Mouse (Mus musculus) kidney, embryonic 14.5 days (tissue): ENCODE measurements around the gene Neto2. TPM values are rescaled to one million over a fixed set of nuclear protein-coding genes. Genes with fewer than 3 reads are reported as not detected.

Experiments
- ATAC-seq: fragments of 200-750 bp; cut with Nextera tagmentation; 2 replicates; pipeline ENCODE4 v1.8.0; 2017; ENCODE audit warnings: moderate number of reproducible peaks, mild to moderate bottlenecking, moderate TSS enrichment, moderate library complexity; ENCODE audit not compliant: low FRiP score, low TSS enrichment
- H3K27ac ChIP-seq: fragments of 300-500 bp; sonication (generic); 2 replicates; pipeline ENCODE4 v1.5.1; 2014; ENCODE audit warnings: low read depth, mild to moderate bottlenecking, low read length, moderate library complexity, mixed read lengths
- H3K27me3 ChIP-seq: fragments of 300-500 bp; sonication (generic); 2 replicates; pipeline ENCODE4 v1.6.1; 2014; ENCODE audit warnings: mild to moderate bottlenecking, low read length; ENCODE audit not compliant: control insufficient read depth, insufficient read depth
- H3K36me3 ChIP-seq: fragments of 300-500 bp; sonication (generic); 2 replicates; pipeline ENCODE4 v1.6.1; 2014; ENCODE audit warnings: low read length, mixed read lengths; ENCODE audit not compliant: control insufficient read depth, insufficient read depth
- H3K4me1 ChIP-seq: fragments of 300-500 bp; sonication (generic); 2 replicates; pipeline ENCODE4 v1.6.1; 2014; ENCODE audit warnings: low read length, mixed read lengths; ENCODE audit not compliant: control insufficient read depth, insufficient read depth
- H3K4me2 ChIP-seq: fragments of 300-500 bp; sonication (generic); replicated peaks from 2 replicates; pipeline ENCODE4 v1.6.1; 2014; ENCODE audit warnings: low read depth, mild to moderate bottlenecking, low read length
- H3K4me3 ChIP-seq: fragments of 300-500 bp; sonication (generic); 2 replicates; pipeline ENCODE4 v1.5.1; 2014; ENCODE audit warnings: mild to moderate bottlenecking, low read length
- H3K9ac ChIP-seq: fragments of 300-500 bp; sonication (generic); 2 replicates; pipeline ENCODE4 v1.6.1; 2014; ENCODE audit warnings: low read depth, mild to moderate bottlenecking, low read length, moderate library complexity
- H3K9me3 ChIP-seq: fragments of 300-500 bp; sonication (generic); 2 replicates; pipeline ENCODE4 v1.6.1; 2016; ENCODE audit warnings: low read length; ENCODE audit not compliant: control insufficient read depth
- WGBS: fragments of 180-500 bp; shearing (Covaris S2); extraction: QIAGEN DNeasy Blood & Tissue Kit; methylation state at CpG from one replicate; pipeline ENCODE4 v1.1.7; 2014; 5-methylcytosine and 5-hydroxymethylcytosine counted together
- polyA plus RNA-seq: library from polyadenylated mRNA; unstranded; fragments of >200 nt; fragmentation: Nextera tagmentation; extraction: Ambion mirVana; gene quantifications from 2 replicates; pipeline ENCODE4 v1.2.1, GENCODE M21; 2014

Gene Neto2
- polyA plus RNA-seq, 1 experiment from 2014 or later = 31.6 TPM

- Histone ChIP-seq H3K27ac (no peak overlapping the region), H3K9ac (no peak overlapping the region), H3K36me3 (no peaks in the 10 kb centered on the region), H3K4me3 (no peak overlapping the region), H3K9me3 (no peaks in the 10 kb centered on the region), H3K4me1 (no peaks in the 10 kb centered on the region), H3K27me3 (no peaks in the 10 kb centered on the region), H3K4me2 (no peak overlapping the region)
- no peak for ATAC-seq
These were observed 92.9 kb downstream of the Neto2 start for GRCm38 (mm10) chr8:85607804-85608203.

GRCm38 (mm10) chr8:85606974-85607373 is 93.8 kb downstream of the Neto2 start:
- no peaks in the 10 kb centered on the region for H3K27me3 ChIP-seq
- H3K4me1 ChIP-seq = no peaks in the 10 kb centered on the region
- WGBS = 77% methylated on average over 1 of the region's 1 CpGs
- H3K36me3 ChIP-seq = no peaks in the 10 kb centered on the region
- no peak overlapping the region for H3K9ac ChIP-seq
- H3K4me2 ChIP-seq = no peak overlapping the region
- ATAC-seq = no peak
- no peak overlapping the region for H3K27ac ChIP-seq
- H3K4me3 ChIP-seq = no peak overlapping the region
- H3K9me3 ChIP-seq = no peaks in the 10 kb centered on the region

- H3K9ac ChIP-seq = no peak overlapping the region
- no peaks in the 10 kb centered on the region for H3K36me3 ChIP-seq
- H3K9me3 ChIP-seq = no peaks in the 10 kb centered on the region
- no peak overlapping the region for H3K4me3 ChIP-seq
- no peaks in the 10 kb centered on the region for H3K4me1 ChIP-seq
- no peak overlapping the region for H3K27ac ChIP-seq
- H3K4me2 ChIP-seq = no peak overlapping the region
- WGBS = 89% methylated on average over 3 of the region's 3 CpGs
- ATAC-seq = no peak
- H3K27me3 ChIP-seq = no peaks in the 10 kb centered on the region
These were observed 94.2 kb downstream of the Neto2 start for GRCm38 (mm10) chr8:85606561-85606960.

- no peak overlapping the region for H3K4me3 ChIP-seq
- no peaks in the 10 kb centered on the region for H3K9me3 ChIP-seq
- no peak for ATAC-seq
- H3K27me3 ChIP-seq = no peaks in the 10 kb centered on the region
- H3K9ac ChIP-seq = no peak overlapping the region
- no peak overlapping the region for H3K27ac ChIP-seq
- H3K4me1 ChIP-seq = no peaks in the 10 kb centered on the region
- H3K36me3 ChIP-seq = no peaks in the 10 kb centered on the region
- no peak overlapping the region for H3K4me2 ChIP-seq
- 80% methylated on average over 4 of the region's 4 CpGs for WGBS
These were observed 96.5 kb downstream of the Neto2 start for GRCm38 (mm10) chr8:85604201-85604600.

GRCm38 (mm10) chr8:85603203-85603895 is 97.4 kb downstream of the Neto2 start:
- ATAC-seq = peak; percentile 62; the same call in 1 of the 2 replicates
- Histone ChIP-seq H3K9ac (no peak overlapping the region), H3K27ac (no peak overlapping the region), H3K9me3 (no peaks in the 10 kb centered on the region), H3K4me1 (no peaks in the 10 kb centered on the region), H3K36me3 (no peaks in the 10 kb centered on the region), H3K4me3 (no peak overlapping the region), H3K27me3 (no peaks in the 10 kb centered on the region), H3K4me2 (no peak overlapping the region)
- WGBS = 39% methylated on average over 8 of the region's 8 CpGs

GRCm38 (mm10) chr8:85602737-85603136 is 98.0 kb downstream of the Neto2 start:
- 72% methylated on average over 4 of the region's 4 CpGs for WGBS
- no peaks in the 10 kb centered on the region for H3K36me3 ChIP-seq
- no peaks in the 10 kb centered on the region for H3K27me3 ChIP-seq
- H3K9me3 ChIP-seq = no peaks in the 10 kb centered on the region
- no peak for ATAC-seq
- no peak overlapping the region for H3K9ac ChIP-seq
- no peak overlapping the region for H3K4me2 ChIP-seq
- no peaks in the 10 kb centered on the region for H3K4me1 ChIP-seq
- no peak overlapping the region for H3K27ac ChIP-seq
- H3K4me3 ChIP-seq = no peak overlapping the region

GRCm38 (mm10) chr8:85601741-85602140 is 99.0 kb downstream of the Neto2 start:
- Histone ChIP-seq H3K27ac (no peak overlapping the region), H3K9me3 (no peaks in the 10 kb centered on the region), H3K4me3 (no peak overlapping the region), H3K36me3 (no peaks in the 10 kb centered on the region), H3K27me3 (no peaks in the 10 kb centered on the region), H3K4me1 (no peaks in the 10 kb centered on the region), H3K9ac (no peak overlapping the region), H3K4me2 (no peak overlapping the region)
- WGBS = 58% methylated on average over 8 of the region's 8 CpGs
- ATAC-seq = no peak

GRCm38 (mm10) chr8:85597413-85598191 is 103.1 kb downstream of the Neto2 start:
- Histone ChIP-seq H3K4me3 (no peak overlapping the region), H3K27ac (no peak overlapping the region), H3K9ac (no peak overlapping the region)

GRCm38 (mm10) chr8:85595391-85595790 is 105.3 kb downstream of the Neto2 start:
- Histone ChIP-seq H3K4me1 (no peaks in the 10 kb centered on the region), H3K4me3 (no peak overlapping the region), H3K9ac (no peak overlapping the region), H3K4me2 (no peak overlapping the region), H3K36me3 (no peaks in the 10 kb centered on the region), H3K9me3 (no peaks in the 10 kb centered on the region), H3K27me3 (no peaks in the 10 kb centered on the region), H3K27ac (no peak overlapping the region)
- 36% methylated on average over 6 of the region's 6 CpGs for WGBS
- peak; percentile 62 for ATAC-seq

More at GRCm38 (mm10) chr8:85597413-85598191, 103.1 kb downstream of the Neto2 start:
- Histone ChIP-seq H3K4me2 (no peak overlapping the region), H3K9me3 (no peaks in the 10 kb centered on the region), H3K27me3 (no peaks in the 10 kb centered on the region), H3K36me3 (no peaks in the 10 kb centered on the region), H3K4me1 (no peaks in the 10 kb centered on the region)
- WGBS = 61% methylated on average over 8 of the region's 8 CpGs
- ATAC-seq = no peak
